Mouse (Mus musculus): ENCODE data around the gene Tmc5. TPM values are rescaled to one million over a fixed set of nuclear protein-coding genes. Genes with fewer than 3 reads are reported as not detected.

The Tmc5 gene
- polyA plus RNA-seq, 1 experiment from 2014 or later, result 0.08 TPM

DNA sequence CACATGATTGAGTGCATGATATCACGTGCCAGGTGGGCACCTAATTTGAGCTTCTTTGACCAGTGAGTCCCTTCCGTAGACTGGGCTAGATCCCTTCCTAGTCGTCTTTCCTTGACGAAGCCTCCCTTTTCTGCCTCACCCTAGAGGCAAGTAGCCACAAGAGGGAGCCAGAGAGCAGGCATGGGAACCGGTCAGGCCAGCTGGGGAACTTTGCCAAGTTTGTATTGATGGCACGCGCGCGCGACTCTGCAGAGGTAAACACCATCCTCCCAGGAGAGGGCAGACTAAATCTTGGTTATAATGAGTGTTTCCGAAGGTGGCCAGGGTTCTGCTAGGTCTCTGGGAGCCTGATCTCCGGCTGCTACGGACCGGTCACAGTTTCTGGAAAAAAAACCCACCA lies 1.9 kb upstream of the Tmc5 start:
- H3K27me3 ChIP-seq (ENCODE audit: control insufficient read depth, insufficient read depth, low read length), result peaks cover 15% of the 10 kb centered on the region
- no peaks in the 10 kb centered on the region for H3K9me3 ChIP-seq (ENCODE audit: control insufficient read depth, low read length)
- no peak overlapping the region; the same call in 1 of the 2 replicates for H3K9ac ChIP-seq (ENCODE audit: low read depth, low read length)
- H3K4me1 ChIP-seq (replicated peaks; ENCODE audit: control insufficient read depth, insufficient read depth, low read length), result peaks cover 18% of the 10 kb centered on the region
- H3K4me2 ChIP-seq (replicated peaks; ENCODE audit: low read depth, low read length), result peak overlapping the region; percentile 25
- H3K4me3 ChIP-seq (ENCODE audit: low read depth, low read length), result no peak overlapping the region
- WGBS, result 4% methylated on average over 14 of the region's 14 CpGs
- H3K36me3 ChIP-seq (ENCODE audit: control insufficient read depth, insufficient read depth, low read length), result no peaks in the 10 kb centered on the region
- peak; percentile 8; the same call in 1 of the 2 replicates for ATAC-seq (ENCODE audit: low FRiP score)
- H3K27ac ChIP-seq (ENCODE audit: low read depth, low read length), result peak overlapping the region; percentile 92
- DNase-seq (ENCODE audit: low spot score), result peak; percentile 98

DNA sequence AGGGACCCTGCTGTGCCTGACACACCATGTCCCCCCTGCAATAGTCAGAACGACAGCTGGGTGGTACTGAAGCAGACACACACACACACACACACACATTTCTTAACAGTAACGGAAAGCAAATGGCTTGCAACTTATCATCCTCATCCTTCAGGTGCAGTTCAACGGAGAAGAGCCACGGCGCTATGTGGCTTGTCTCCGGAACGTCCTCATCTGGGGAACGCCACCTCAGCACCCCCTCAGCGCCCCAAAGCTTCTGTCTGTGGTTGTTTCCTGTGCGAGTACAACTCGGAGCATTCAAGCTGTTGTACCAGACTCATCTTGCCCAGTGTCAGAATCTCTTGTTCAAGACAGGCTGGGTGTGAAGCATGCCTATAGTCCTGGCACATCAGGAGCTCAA lies 826 bp upstream of the Tmc5 start:
- no peak overlapping the region for H3K9ac ChIP-seq (ENCODE audit: low read depth, low read length)
- H3K4me3 ChIP-seq (ENCODE audit: low read depth, low read length), result no peak overlapping the region
- no peak overlapping the region for H3K27ac ChIP-seq (ENCODE audit: low read depth, low read length)
- ATAC-seq (ENCODE audit: low FRiP score) (no peak), DNase-seq (ENCODE audit: low spot score) (no peak)
- H3K27me3 ChIP-seq (ENCODE audit: control insufficient read depth, insufficient read depth, low read length), result peaks cover 15% of the 10 kb centered on the region
- no peaks in the 10 kb centered on the region for H3K9me3 ChIP-seq (ENCODE audit: control insufficient read depth, low read length)
- no peaks in the 10 kb centered on the region for H3K36me3 ChIP-seq (ENCODE audit: control insufficient read depth, insufficient read depth, low read length)
- H3K4me2 ChIP-seq (replicated peaks; ENCODE audit: low read depth, low read length), result no peak overlapping the region
- 79% methylated on average over 11 of the region's 11 CpGs for WGBS
- peaks cover 18% of the 10 kb centered on the region for H3K4me1 ChIP-seq (replicated peaks; ENCODE audit: control insufficient read depth, insufficient read depth, low read length)

- no peaks in the 10 kb centered on the region for H3K36me3 ChIP-seq (ENCODE audit: control insufficient read depth, insufficient read depth, low read length)
- ATAC-seq (ENCODE audit: low FRiP score) (no peak), DNase-seq (ENCODE audit: low spot score) (no peak)
- peaks cover 5% of the 10 kb centered on the region for H3K4me1 ChIP-seq (replicated peaks; ENCODE audit: control insufficient read depth, insufficient read depth, low read length)
- H3K4me2 ChIP-seq (replicated peaks; ENCODE audit: low read depth, low read length), result no peak overlapping the region
- H3K9me3 ChIP-seq (ENCODE audit: control insufficient read depth, low read length), result no peaks in the 10 kb centered on the region
- H3K9ac ChIP-seq (ENCODE audit: low read depth, low read length), result no peak overlapping the region
- no peak overlapping the region for H3K27ac ChIP-seq (ENCODE audit: low read depth, low read length)
- WGBS, result 74% methylated on average over 12 of the region's 12 CpGs
- H3K4me3 ChIP-seq (ENCODE audit: low read depth, low read length), result no peak overlapping the region
- peaks cover 15% of the 10 kb centered on the region for H3K27me3 ChIP-seq (ENCODE audit: control insufficient read depth, insufficient read depth, low read length)
These were observed 3.0 kb downstream of the Tmc5 start for GRCm38 (mm10) chr7:118599954-118600631.

DNA sequence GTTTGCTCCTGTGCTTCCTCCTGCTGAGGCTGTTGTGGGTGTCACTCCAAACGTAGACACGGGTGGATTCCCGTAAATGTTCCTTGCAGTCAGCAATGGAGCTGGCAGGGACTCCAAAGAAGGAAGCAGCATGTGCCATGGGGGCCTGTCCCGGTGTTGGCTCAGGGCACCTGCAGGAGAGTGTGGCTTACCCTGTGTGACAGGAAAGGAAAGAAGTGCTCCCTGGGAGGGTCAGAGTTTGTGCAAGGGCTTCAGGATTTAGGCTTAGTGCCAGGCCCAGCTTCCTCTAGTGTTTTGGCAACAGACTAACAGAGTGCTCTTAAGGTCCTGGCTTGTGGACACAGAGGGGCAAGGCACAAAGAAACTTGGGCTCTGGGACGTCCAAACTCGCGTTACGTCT lies 7.7 kb downstream of the Tmc5 start:
- WGBS, result 81% methylated on average over 8 of the region's 8 CpGs
- H3K4me1 ChIP-seq (replicated peaks; ENCODE audit: control insufficient read depth, insufficient read depth, low read length), result no peaks in the 10 kb centered on the region
- H3K27ac ChIP-seq (ENCODE audit: low read depth, low read length), result no peak overlapping the region

DNA sequence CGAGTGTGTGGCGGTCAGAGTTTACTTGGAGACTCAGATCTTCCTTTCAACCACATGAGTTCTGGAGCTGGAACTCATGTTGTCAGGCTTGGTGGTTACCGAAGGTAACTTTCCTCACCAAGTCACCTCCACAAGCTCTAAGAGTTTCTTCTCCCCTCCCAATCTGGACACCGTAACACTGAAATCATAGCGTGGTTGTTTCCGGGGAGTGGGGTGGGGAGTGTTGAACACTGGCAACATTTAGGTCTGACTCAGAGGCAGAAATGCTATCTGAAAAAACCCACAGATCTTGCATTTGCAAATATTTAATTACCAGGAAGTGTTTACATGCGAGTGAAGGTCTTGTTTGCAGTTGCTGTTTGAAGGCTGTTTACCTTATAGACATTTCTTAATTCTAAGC lies 12.7 kb downstream of the Tmc5 start:
- Histone ChIP-seq H3K27ac (ENCODE audit: low read depth, low read length) (no peak overlapping the region), H3K4me3 (ENCODE audit: low read depth, low read length) (no peak overlapping the region), H3K36me3 (ENCODE audit: control insufficient read depth, insufficient read depth, low read length) (no peaks in the 10 kb centered on the region), H3K27me3 (ENCODE audit: control insufficient read depth, insufficient read depth, low read length) (no peaks in the 10 kb centered on the region), H3K4me2 (replicated peaks; ENCODE audit: low read depth, low read length) (no peak overlapping the region), H3K9ac (ENCODE audit: low read depth, low read length) (no peak overlapping the region), H3K9me3 (ENCODE audit: control insufficient read depth, low read length) (no peaks in the 10 kb centered on the region), H3K4me1 (replicated peaks; ENCODE audit: control insufficient read depth, insufficient read depth, low read length) (no peaks in the 10 kb centered on the region)
- no peak for DNase-seq (ENCODE audit: low spot score)
- WGBS, result 92% methylated on average over 7 of the region's 7 CpGs
- ATAC-seq (ENCODE audit: low FRiP score), result no peak

More for the DNA sequence above, 7.7 kb downstream of the Tmc5 start:
- ATAC-seq (ENCODE audit: low FRiP score), result no peak
- Histone ChIP-seq H3K9ac (ENCODE audit: low read depth, low read length) (no peak overlapping the region), H3K4me2 (replicated peaks; ENCODE audit: low read depth, low read length) (no peak overlapping the region), H3K27me3 (ENCODE audit: control insufficient read depth, insufficient read depth, low read length) (no peaks in the 10 kb centered on the region), H3K4me3 (ENCODE audit: low read depth, low read length) (no peak overlapping the region), H3K36me3 (ENCODE audit: control insufficient read depth, insufficient read depth, low read length) (no peaks in the 10 kb centered on the region), H3K9me3 (ENCODE audit: control insufficient read depth, low read length) (no peaks in the 10 kb centered on the region)
- no peak for DNase-seq (ENCODE audit: low spot score)

DNA sequence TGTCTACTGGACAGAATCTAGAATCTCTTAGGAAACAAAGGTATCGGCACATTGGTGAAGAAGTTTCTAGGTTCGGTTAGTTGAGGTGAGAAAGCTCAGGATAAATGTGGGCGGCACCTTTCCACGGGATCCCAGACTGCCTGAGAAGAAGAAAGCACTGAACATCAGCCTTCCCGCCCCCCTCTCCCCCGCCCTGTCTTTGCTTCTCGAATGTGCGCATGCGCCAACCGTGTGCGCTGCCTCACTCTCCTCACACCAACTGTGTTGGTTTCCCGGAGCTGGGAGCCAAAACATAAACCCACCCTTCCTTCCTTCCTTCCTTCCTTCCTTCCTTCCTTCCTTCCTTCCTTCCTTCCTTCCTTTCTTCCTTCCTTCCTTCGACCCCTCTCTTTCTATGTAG lies 13.6 kb downstream of the Tmc5 start:
- H3K9me3 ChIP-seq (ENCODE audit: control insufficient read depth, low read length), result no peaks in the 10 kb centered on the region
- WGBS, result 88% methylated on average over 12 of the region's 13 CpGs
- H3K4me2 ChIP-seq (replicated peaks; ENCODE audit: low read depth, low read length), result no peak overlapping the region
- H3K27ac ChIP-seq (ENCODE audit: low read depth, low read length), result no peak overlapping the region
- H3K9ac ChIP-seq (ENCODE audit: low read depth, low read length), result no peak overlapping the region
- H3K27me3 ChIP-seq (ENCODE audit: control insufficient read depth, insufficient read depth, low read length), result no peaks in the 10 kb centered on the region
- H3K36me3 ChIP-seq (ENCODE audit: control insufficient read depth, insufficient read depth, low read length), result no peaks in the 10 kb centered on the region
- ATAC-seq (ENCODE audit: low FRiP score) (no peak), DNase-seq (ENCODE audit: low spot score) (no peak)
- H3K4me3 ChIP-seq (ENCODE audit: low read depth, low read length), result no peak overlapping the region
- H3K4me1 ChIP-seq (replicated peaks; ENCODE audit: control insufficient read depth, insufficient read depth, low read length), result no peaks in the 10 kb centered on the region

DNA sequence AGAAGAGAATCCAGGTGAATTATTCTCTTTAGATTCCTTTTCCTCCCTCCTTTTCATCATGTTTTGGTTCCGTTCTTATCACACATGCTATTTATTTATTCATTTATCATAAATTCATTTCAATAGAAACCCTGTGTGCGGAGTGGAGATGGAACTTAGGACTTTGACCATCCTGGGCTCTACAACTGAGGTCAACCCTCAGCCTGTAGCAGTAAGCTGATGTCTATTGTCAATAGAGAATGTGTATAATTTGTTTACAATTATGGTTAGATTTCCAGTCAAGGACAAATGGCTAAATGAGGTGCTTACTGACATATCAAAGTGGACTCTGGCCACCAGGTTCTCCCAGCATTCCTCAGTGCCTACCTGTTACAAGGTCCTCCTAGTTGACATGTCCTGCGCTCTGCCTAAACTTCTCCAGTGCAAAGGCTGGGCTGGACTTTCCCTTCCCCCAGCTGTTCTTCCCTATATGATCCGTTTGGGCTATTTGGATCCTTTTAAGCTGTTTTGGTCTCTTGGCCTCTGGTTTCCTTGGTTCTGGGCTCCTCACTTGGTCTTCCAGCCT lies 14.2 kb downstream of the Tmc5 start:
- ATAC-seq (ENCODE audit: low FRiP score) (no peak), DNase-seq (ENCODE audit: low spot score) (no peak)
- Histone ChIP-seq H3K36me3 (ENCODE audit: control insufficient read depth, insufficient read depth, low read length) (no peaks in the 10 kb centered on the region), H3K4me3 (ENCODE audit: low read depth, low read length) (no peak overlapping the region), H3K9ac (ENCODE audit: low read depth, low read length) (no peak overlapping the region), H3K4me1 (replicated peaks; ENCODE audit: control insufficient read depth, insufficient read depth, low read length) (no peaks in the 10 kb centered on the region), H3K27me3 (ENCODE audit: control insufficient read depth, insufficient read depth, low read length) (no peaks in the 10 kb centered on the region), H3K9me3 (ENCODE audit: control insufficient read depth, low read length) (no peaks in the 10 kb centered on the region), H3K27ac (ENCODE audit: low read depth, low read length) (no peak overlapping the region), H3K4me2 (replicated peaks; ENCODE audit: low read depth, low read length) (no peak overlapping the region)
- 86% methylated on average over 4 of the region's 4 CpGs for WGBS

GRCm38 (mm10) chr7:118611933-118612332 lies 14.8 kb downstream of the Tmc5 start:
- no peaks in the 10 kb centered on the region for H3K4me1 ChIP-seq (replicated peaks; ENCODE audit: control insufficient read depth, insufficient read depth, low read length)
- no peaks in the 10 kb centered on the region for H3K27me3 ChIP-seq (ENCODE audit: control insufficient read depth, insufficient read depth, low read length)
- no peaks in the 10 kb centered on the region for H3K9me3 ChIP-seq (ENCODE audit: control insufficient read depth, low read length)
- 84% methylated on average over 8 of the region's 8 CpGs for WGBS
- DNase-seq (ENCODE audit: low spot score) (no peak), ATAC-seq (ENCODE audit: low FRiP score) (no peak)
- no peak overlapping the region for H3K4me2 ChIP-seq (replicated peaks; ENCODE audit: low read depth, low read length)
- no peak overlapping the region for H3K27ac ChIP-seq (ENCODE audit: low read depth, low read length)
- H3K4me3 ChIP-seq (ENCODE audit: low read depth, low read length), result no peak overlapping the region
- no peak overlapping the region for H3K9ac ChIP-seq (ENCODE audit: low read depth, low read length)
- no peaks in the 10 kb centered on the region for H3K36me3 ChIP-seq (ENCODE audit: control insufficient read depth, insufficient read depth, low read length)

DNA sequence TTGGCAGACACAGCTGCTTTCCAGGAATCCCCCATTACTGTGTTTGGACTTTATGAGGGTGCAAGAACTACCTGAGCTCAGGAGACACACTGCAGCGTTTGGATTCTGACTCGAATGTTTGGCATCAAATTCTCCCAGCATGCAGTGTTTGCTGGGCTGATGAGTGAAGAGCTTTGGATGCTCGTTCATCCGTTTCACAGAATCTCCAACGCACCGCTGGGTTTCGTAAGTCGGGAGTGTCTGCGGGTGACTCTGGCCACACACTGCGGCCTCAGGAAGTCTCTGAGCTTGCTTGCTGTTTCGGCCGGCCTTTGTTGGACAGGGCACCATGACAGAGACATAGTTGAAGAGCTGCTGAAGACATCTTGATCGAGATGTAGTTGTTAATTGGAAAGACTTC lies 17.0 kb downstream of the Tmc5 start:
- Histone ChIP-seq H3K4me2 (replicated peaks; ENCODE audit: low read depth, low read length) (no peak overlapping the region), H3K27ac (ENCODE audit: low read depth, low read length) (no peak overlapping the region), H3K4me1 (replicated peaks; ENCODE audit: control insufficient read depth, insufficient read depth, low read length) (no peaks in the 10 kb centered on the region), H3K27me3 (ENCODE audit: control insufficient read depth, insufficient read depth, low read length) (no peaks in the 10 kb centered on the region), H3K9me3 (ENCODE audit: control insufficient read depth, low read length) (no peaks in the 10 kb centered on the region), H3K4me3 (ENCODE audit: low read depth, low read length) (no peak overlapping the region), H3K36me3 (ENCODE audit: control insufficient read depth, insufficient read depth, low read length) (no peaks in the 10 kb centered on the region), H3K9ac (ENCODE audit: low read depth, low read length) (no peak overlapping the region)
- 45% methylated on average over 13 of the region's 13 CpGs for WGBS
- ATAC-seq (ENCODE audit: low FRiP score) (no peak), DNase-seq (ENCODE audit: low spot score) (no peak)
